Mouse (Mus musculus): ENCODE data around the gene Pde11a.

DNA sequence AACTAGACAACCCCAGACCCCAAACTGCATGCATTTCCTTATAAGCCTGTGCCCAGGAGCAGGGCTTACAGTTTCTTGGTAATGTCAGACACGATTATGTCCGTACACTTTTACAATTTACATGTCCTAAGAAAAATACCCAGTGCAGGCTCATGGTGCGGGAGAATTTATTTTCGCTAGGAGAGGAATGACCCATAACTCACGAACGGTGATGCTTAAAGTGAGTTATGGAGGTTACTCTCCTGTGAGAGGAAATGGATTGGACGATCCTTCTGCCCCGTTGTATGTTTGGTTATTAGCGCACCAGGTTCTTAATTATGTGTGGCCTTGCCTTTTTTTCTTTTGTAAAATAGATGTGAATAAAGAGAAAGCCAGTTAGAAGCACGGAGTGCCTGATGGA, 270.4 kb downstream of the Pde11a start:
- no peak for TF ChIP-seq REST (IDR thresholded peaks at IDR 0.05; ENCODE audit: insufficient read depth, insufficient read length)
- no peak for TF ChIP-seq POLR2A (IDR thresholded peaks at IDR 0.05; ENCODE audit: insufficient read length, low read depth)
- no peak for TF ChIP-seq TCF12 (IDR thresholded peaks at IDR 0.05; ENCODE audit: insufficient read depth, poor library complexity, severe bottlenecking)
- TF ChIP-seq E2F4 (IDR thresholded peaks at IDR 0.05; ENCODE audit: insufficient read depth) = no peak
- TF ChIP-seq TCF3 (IDR thresholded peaks at IDR 0.05; ENCODE audit: insufficient read length, low read depth) = no peak
- no peak for TF ChIP-seq POLR2AphosphoS2 (IDR thresholded peaks at IDR 0.05; ENCODE audit: insufficient read length, low read depth)
- TF ChIP-seq USF1 (IDR thresholded peaks at IDR 0.05; ENCODE audit: low read depth) = no peak
- TF ChIP-seq CEBPB (IDR thresholded peaks at IDR 0.05; ENCODE audit: insufficient read depth, poor library complexity, severe bottlenecking) = no peak
